Mouse (Mus musculus) limb, embryonic 11.5 days (tissue): Measurements from ENCODE around the gene Pnma1. TPM values are rescaled to one million over a fixed set of nuclear protein-coding genes. Genes with fewer than 3 reads are reported as not detected.
A peak's percentile ranks its signal among the peaks of the same experiment; 100 is the strongest.
"Not testable (repeated sequence)": the region's sequence is repeated elsewhere in the genome, so short reads cannot be mapped to it uniquely, and the experiment has no call there.

Experiments
- ATAC-seq: fragments of 200-750 bp; cut with Nextera tagmentation; 2 replicates; pipeline ENCODE4 v1.8.0; 2017; ENCODE audit warnings: low read depth; ENCODE audit not compliant: insufficient number of reproducible peaks, low FRiP score, low TSS enrichment
- DNase-seq: peaks from one replicate; pipeline ENCODE4 v3.0.0-alpha.2; 2015; ENCODE audit warnings: low spot score
- H3K27ac ChIP-seq: fragments of 300-500 bp; sonication (generic); replicated peaks from 2 replicates; pipeline ENCODE4 v1.5.1; 2014; ENCODE audit warnings: low read depth, mild to moderate bottlenecking, low read length
- H3K27me3 ChIP-seq: fragments of 300-500 bp; sonication (generic); 2 replicates; pipeline ENCODE4 v1.6.1; 2014; ENCODE audit warnings: mild to moderate bottlenecking, low read length, mixed read lengths; ENCODE audit not compliant: control insufficient read depth, insufficient read depth
- H3K36me3 ChIP-seq: fragments of 300-500 bp; sonication (generic); 2 replicates; pipeline ENCODE4 v1.6.1; 2014; ENCODE audit warnings: mild to moderate bottlenecking, low read length, moderate library complexity, mixed read lengths; ENCODE audit not compliant: control insufficient read depth, insufficient read depth
- H3K4me1 ChIP-seq: fragments of 300-500 bp; sonication (generic); 2 replicates; pipeline ENCODE4 v1.6.1; 2014; ENCODE audit warnings: low read length, mixed read lengths; ENCODE audit not compliant: control insufficient read depth, insufficient read depth
- H3K4me2 ChIP-seq: fragments of 300-500 bp; sonication (generic); 2 replicates; pipeline ENCODE4 v1.6.1; 2014; ENCODE audit warnings: low read depth, mild to moderate bottlenecking, moderate library complexity; ENCODE audit not compliant: severe bottlenecking
- H3K4me3 ChIP-seq: fragments of 300-500 bp; sonication (generic); 2 replicates; pipeline ENCODE4 v1.5.1; 2014; ENCODE audit warnings: low read depth, low read length
- H3K9ac ChIP-seq: fragments of 300-500 bp; sonication (generic); 2 replicates; pipeline ENCODE4 v1.6.1; 2014; ENCODE audit warnings: mild to moderate bottlenecking, low read length
- H3K9me3 ChIP-seq: fragments of 300-500 bp; sonication (generic); 2 replicates; pipeline ENCODE4 v1.6.1; 2016; ENCODE audit warnings: low read length; ENCODE audit not compliant: control insufficient read depth
- WGBS: fragments of 180-500 bp; shearing (Covaris S2); extraction: QIAGEN DNeasy Blood & Tissue Kit; methylation state at CpG from one replicate; pipeline ENCODE4 v1.1.7; 2014; 5-methylcytosine and 5-hydroxymethylcytosine counted together
- polyA plus RNA-seq: library from polyadenylated mRNA; unstranded; fragments of >200 nt; fragmentation: Nextera tagmentation; extraction: Ambion mirVana; gene quantifications from 2 replicates; pipeline ENCODE4 v1.2.1, GENCODE M21; 2014

Gene Pnma1
- polyA plus RNA-seq, 1 experiment from 2014 or later: 0.99 TPM

DNA sequence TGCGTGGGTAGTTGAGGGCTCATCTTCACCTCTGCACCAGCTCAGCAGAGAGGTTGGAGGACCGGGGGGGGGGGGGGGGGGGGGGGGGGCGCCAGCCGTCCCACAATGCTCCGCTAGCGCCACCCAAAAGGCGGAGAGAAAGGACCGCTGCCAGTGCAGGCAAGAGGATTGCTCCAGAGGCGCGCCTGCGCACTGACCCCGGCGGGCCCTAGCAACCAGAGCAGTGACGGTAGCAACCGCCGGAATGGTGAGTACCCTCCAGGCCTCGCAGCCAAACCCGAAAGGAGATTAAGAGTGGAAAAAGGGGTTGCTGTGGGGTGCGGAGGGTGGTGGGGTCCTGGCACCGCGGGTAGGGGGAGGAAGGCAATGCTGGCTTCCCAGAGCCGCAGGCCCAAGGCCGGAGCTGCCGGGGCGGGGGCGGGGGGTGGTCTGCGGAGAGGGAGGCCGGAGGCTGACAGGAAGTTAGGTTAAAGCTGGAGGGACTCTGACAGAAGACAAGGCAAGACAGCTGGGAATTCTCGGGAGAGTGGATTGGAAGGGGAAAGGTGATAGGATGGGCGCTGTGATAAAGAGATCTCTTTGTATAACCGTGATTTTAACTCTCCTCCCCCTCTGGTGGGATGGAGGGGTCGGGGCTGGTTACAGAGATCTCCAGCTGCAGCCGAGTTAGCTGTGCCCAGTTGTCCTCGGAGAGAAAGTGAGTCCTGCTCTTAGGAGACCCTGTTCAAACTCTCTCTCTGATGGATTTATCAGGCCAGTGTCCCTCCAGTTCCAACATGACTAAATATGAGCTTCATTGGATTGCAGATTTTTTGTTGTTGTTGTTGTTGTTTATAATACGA, 33.9 kb downstream of the Pnma1 start, which contains the start of gene Dnal1:
TSS of gene Dnal1 (plus strand) at position 214 of the 842 bp plus-strand sequence.
- 3% methylated on average over 30 of the region's 35 CpGs for WGBS
- peak within 1 kb of the TSS; percentile 81 for H3K4me3 ChIP-seq
- H3K9me3 ChIP-seq: no peaks in the 10 kb centered on the region
- H3K4me2 ChIP-seq: peak within 1 kb of the TSS; percentile 65
- H3K4me1 ChIP-seq: 0 out of 2 replicates have a peak, but pooled peaks cover 3% of the 10 kb centered on the region
- peak within 1 kb of the TSS; percentile 68 for H3K9ac ChIP-seq
- no peak within 1 kb of the TSS for H3K27ac ChIP-seq
- H3K36me3 ChIP-seq: no peaks in the 10 kb centered on the region
- no peaks in the 10 kb centered on the region for H3K27me3 ChIP-seq
- ATAC-seq (peak; percentile 92), DNase-seq (peak; percentile 94)

DNA sequence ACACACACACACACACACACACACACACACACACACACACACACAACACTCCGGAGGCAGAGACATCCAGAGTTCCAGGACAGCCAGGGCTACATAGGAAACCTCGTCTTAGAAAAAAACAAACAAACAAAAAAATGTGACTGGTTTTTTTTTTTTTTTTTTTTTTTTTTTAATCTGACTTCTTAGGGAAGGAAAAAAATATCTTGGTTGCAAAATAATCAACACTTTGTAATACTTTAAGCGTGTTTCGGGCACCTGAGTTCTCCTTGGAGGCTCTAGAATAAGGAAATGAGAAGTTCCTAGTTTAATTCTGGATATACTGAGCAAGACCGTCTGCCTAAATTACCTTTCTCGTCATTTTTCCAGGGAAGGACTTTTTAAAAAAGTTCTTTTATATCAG, 34.6 kb downstream of the Pnma1 start:
- Histone ChIP-seq H3K4me1 (0 out of 2 replicates have a peak, but pooled peaks cover 3% of the 10 kb centered on the region), H3K9me3 (no peaks in the 10 kb centered on the region), H3K27me3 (no peaks in the 10 kb centered on the region), H3K27ac (no peak overlapping the region), H3K36me3 (no peaks in the 10 kb centered on the region), H3K4me3 (no peak overlapping the region), H3K9ac (no peak overlapping the region), H3K4me2 (no peak overlapping the region)
- 52% methylated on average over 6 of the region's 6 CpGs for WGBS
- ATAC-seq (no peak), DNase-seq (no peak)

DNA sequence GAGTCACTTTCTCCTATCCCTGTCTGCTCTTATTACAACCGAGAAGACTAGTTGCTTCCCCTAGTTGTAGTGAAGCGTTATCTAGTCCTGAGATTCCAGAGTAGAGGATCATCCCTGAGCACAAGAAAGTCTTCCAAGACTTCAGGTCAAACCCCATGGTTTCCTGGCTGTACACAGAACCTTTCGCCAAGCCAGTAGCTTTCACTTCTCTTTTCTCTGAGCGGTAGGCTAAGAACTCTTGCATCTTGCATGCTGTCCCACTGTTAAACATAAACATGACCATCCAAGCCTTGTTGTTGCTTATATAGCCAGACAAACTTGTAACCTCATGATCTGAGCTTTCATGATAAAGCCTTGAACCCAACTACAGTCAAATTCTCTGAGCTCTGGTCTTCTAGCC, 37.5 kb downstream of the Pnma1 start:
- no peak overlapping the region for H3K27ac ChIP-seq
- H3K36me3 ChIP-seq: no peaks in the 10 kb centered on the region
- no peaks in the 10 kb centered on the region for H3K9me3 ChIP-seq
- no peak for ATAC-seq
- no peaks in the 10 kb centered on the region for H3K27me3 ChIP-seq
- DNase-seq: no peak
- 91% methylated on average over 4 of the region's 4 CpGs for WGBS
- no peak overlapping the region for H3K4me3 ChIP-seq
- no peak overlapping the region for H3K4me2 ChIP-seq
- H3K4me1 ChIP-seq: 0 out of 2 replicates have a peak, but pooled peaks cover 3% of the 10 kb centered on the region
- no peak overlapping the region for H3K9ac ChIP-seq

DNA sequence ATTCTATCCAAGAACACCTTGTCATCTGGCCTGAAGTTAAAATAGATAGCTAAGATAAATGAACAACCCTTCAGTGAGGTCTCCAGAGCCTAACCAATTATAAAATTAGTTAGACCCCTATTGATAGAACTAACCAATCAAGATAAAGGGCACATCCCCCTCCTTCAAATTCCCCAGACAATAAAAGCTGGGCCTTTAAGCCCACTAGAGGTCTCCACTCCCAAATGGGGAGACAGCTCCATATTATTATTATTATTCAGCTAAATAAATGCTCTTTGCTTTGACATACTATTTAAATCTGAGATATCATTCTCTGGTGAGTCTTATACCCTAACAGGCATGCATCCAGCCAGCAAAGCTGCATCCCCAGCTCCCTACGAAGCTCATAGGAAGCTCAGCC, 38.4 kb downstream of the Pnma1 start:
- ATAC-seq: no peak

DNA sequence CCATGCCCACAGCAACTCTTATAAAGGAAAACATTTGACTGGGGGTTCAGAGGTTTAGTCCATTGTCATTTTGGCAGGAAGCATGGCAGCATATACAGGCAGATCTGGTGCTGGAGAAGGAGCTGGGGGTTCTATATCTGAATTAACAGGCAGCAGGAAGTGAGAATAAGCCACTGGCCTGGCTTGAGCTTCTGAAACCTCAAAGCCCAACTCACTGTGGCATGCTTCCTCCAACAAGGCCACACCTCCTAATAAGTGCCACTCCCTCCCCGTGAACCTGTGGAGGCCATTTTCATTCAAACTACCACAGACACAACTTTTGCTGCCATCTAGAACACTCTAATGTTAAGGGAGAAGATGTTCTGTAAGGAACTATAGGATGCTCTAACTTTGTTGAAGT, 40.6 kb downstream of the Pnma1 start:
- H3K4me3 ChIP-seq: no peak overlapping the region
- no peak overlapping the region for H3K9ac ChIP-seq
- no peak overlapping the region for H3K4me2 ChIP-seq
- 72% methylated on average over 1 of the region's 1 CpGs for WGBS
- H3K9me3 ChIP-seq: no peaks in the 10 kb centered on the region
- no peak for ATAC-seq
- H3K36me3 ChIP-seq: no peaks in the 10 kb centered on the region
- no peak overlapping the region for H3K27ac ChIP-seq
- no peaks in the 10 kb centered on the region for H3K4me1 ChIP-seq
- no peak for DNase-seq
- H3K27me3 ChIP-seq: no peaks in the 10 kb centered on the region

More for the DNA sequence above, 38.4 kb downstream of the Pnma1 start:
- WGBS: 71% methylated on average over 1 of the region's 1 CpGs
- Histone ChIP-seq H3K36me3 (no peaks in the 10 kb centered on the region), H3K27me3 (no peaks in the 10 kb centered on the region), H3K9me3 (no peaks in the 10 kb centered on the region), H3K9ac (no peak overlapping the region), H3K27ac (no peak overlapping the region), H3K4me3 (no peak overlapping the region), H3K4me1 (0 out of 2 replicates have a peak, but pooled peaks cover 2% of the 10 kb centered on the region), H3K4me2 (no peak overlapping the region)
- no peak for DNase-seq

DNA sequence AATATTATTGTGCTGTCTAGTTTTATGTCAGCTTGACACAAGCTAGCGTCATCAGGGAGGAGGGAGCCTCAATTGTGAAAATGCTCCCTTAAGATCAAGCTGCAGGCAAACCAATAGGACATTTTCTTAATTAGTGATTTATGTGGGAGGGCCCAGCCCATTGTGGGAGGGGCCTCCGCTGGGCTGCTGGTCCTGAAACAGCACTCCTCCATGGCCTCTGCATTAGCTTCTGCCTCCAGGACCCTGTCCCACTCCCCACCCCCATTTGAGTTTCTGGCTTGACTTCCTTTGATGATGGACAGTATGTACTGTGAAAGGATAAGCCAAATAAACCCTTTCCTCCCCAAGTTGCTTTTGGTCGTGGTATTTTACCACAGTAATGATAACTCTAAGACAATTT, 41.3 kb downstream of the Pnma1 start:
- H3K27ac ChIP-seq: no peak overlapping the region
- no peaks in the 10 kb centered on the region for H3K27me3 ChIP-seq
- 69% methylated on average over 3 of the region's 3 CpGs for WGBS
- DNase-seq (no peak), ATAC-seq (no peak)
- H3K4me1 ChIP-seq: no peaks in the 10 kb centered on the region
- no peaks in the 10 kb centered on the region for H3K36me3 ChIP-seq
- H3K9me3 ChIP-seq: no peaks in the 10 kb centered on the region
- H3K4me2 ChIP-seq: no peak overlapping the region
- H3K4me3 ChIP-seq: no peak overlapping the region
- no peak overlapping the region for H3K9ac ChIP-seq

DNA sequence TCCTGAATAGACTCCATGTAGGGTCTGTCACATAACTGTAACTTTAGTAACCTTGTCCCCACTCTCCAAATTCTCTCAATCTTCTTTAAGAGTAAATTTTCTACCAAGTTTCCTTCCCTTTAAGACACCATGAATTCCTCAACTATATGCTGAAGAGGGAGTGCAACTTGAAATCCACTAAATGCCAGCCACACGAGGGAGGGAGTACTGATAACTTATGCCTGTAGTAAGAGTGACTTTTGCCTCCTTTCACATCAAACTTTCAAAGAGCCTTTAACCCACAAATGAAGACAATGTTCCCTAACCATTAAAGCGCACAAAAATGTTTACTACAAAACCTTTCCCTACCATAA, 46.8 kb downstream of the Pnma1 start:
- Histone ChIP-seq H3K9ac (peak overlapping the region; percentile 72; the same call in 1 of the 2 replicates), H3K4me2 (peak overlapping the region; percentile 66), H3K4me3 (peak overlapping the region; percentile 36), H3K4me1 (no peaks in the 10 kb centered on the region), H3K36me3 (no peaks in the 10 kb centered on the region), H3K27ac (no peak overlapping the region), H3K9me3 (no peaks in the 10 kb centered on the region), H3K27me3 (no peaks in the 10 kb centered on the region)
- DNase-seq (no peak), ATAC-seq (no peak)
- WGBS: 48% methylated on average over 2 of the region's 2 CpGs

DNA sequence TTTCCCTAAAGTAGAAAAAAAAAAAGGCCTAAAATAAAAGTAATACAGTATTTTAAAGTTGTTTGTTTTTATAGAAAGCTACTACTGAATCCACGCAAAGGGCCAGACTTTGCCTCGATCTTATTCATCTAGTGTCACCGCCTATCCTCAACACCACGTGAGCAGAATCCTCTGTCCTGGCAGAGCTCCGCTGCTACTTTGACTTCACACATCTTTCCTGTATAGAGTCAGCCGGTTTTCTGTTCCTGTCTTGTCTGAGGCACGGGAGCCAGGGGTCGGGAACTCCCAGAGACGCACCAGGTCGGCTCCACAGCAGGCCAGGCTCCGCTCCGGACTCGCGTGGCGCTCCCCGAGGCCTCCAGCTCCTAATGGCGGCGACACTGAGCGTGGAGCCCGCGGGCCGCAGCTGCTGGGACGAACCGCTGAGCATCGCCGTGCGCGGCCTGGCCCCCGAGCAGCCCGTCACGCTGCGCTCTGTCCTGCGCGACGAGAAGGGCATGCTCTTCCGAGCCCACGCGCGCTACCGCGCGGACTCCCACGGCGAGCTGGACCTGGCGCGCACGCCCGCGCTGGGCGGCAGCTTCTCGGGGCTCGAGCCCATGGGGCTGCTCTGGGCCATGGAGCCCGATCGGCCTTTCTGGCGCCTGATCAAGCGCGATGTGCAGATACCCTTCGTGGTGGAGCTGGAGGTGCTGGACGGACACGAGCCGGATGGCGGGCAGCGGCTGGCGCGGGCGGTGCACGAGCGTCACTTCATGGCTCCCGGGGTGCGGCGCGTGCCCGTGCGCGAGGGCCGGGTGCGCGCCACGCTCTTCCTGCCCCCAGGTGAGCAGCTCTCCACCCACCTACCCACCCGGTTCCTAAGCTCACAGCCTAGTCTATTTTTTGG, 47.4 kb downstream of the Pnma1 start, which contains the start of gene Acot6:
TSS of gene Acot6 (plus strand) at position 51 of the 889 bp plus-strand sequence.
- peak within 1 kb of the TSS; percentile 36 for H3K4me3 ChIP-seq
- peak; percentile 64 for DNase-seq
- under 1% methylated on average over 76 of the region's 80 CpGs for WGBS
- H3K27ac ChIP-seq, H3K36me3 ChIP-seq, H3K27me3 ChIP-seq, H3K4me1 ChIP-seq, H3K9me3 ChIP-seq, ATAC-seq: not testable (repeated sequence)
- H3K4me2 ChIP-seq: peak within 1 kb of the TSS; percentile 66
- H3K9ac ChIP-seq: peak within 1 kb of the TSS; percentile 72
